Mouse (Mus musculus): Measurements from ENCODE around the gene Izumo2. TPM values are rescaled to one million over a fixed set of nuclear protein-coding genes. Genes with fewer than 3 reads are reported as not detected.
"Not testable (repeated sequence)": the region's sequence is repeated elsewhere in the genome, so short reads cannot be mapped to it uniquely, and the experiment has no call there.

The Izumo2 gene
- total RNA-seq, 2 experiments from 2014 or later, result not detected

DNA sequence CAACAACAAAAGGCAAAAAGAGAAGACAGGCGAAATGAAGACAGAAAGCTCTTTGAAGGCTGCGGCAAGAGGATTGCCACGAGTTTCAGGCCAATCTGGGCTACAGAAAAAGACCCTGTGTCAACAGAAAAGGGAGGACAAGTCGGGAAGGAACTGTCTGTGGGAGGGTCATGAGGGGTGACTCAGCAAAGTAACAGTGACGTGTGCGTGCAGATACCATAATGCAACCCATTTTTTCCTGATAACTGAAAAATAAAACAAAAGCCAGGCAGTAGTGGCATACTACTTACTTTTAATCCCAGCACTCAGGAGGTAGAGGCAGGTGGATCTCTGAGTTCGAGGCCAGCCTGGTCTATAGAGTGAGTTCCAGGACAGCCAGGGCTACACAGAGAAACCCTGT lies 10.6 kb upstream of the Izumo2 start:
- DNase-seq, result no peak

DNA sequence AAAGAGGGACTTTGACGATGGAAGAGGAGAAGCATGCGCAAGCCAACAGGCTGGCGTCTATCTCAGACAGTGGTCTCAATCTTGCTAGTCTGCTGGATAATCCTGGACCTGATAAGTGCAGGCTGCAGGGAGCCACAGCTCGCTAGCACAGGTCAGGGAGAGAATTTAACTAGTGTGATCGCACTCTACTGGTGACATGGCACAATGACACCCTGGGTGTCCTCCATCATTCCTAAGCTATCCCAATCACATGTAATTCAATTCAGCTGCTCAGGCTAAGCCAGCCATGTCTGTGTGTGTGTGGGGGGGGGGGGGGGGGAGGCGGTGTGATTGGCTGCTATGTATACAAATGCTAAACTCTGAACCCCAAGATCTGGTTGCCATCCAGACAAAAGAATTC lies 6.6 kb upstream of the Izumo2 start:
- DNase-seq, result no peak

GRCm38 (mm10) chr7:44702985-44703384 lies 5.6 kb upstream of the Izumo2 start:
- DNase-seq, result no peak

GRCm38 (mm10) chr7:44704363-44704762 lies 4.2 kb upstream of the Izumo2 start:
- DNase-seq, result no peak

DNA sequence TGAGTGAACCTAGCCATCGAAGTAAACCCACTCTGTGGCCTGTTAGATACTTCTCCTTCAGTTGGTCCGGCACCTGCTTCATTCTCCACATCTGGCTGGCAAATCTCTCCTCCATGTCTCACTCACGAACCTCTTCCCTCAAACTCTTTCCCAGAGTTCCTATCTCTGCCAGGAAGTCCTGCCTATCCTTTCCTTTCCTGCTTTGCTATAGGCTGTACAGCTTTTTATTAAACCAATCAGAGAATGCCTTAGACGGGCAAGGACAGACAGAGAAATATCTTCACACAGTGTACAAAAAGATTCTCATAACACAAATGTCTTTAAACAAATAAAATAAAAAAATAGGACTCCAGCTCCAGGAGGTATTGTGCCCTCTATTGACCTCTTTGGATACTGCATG lies 3.5 kb upstream of the Izumo2 start:
- DNase-seq, result no peak

GRCm38 (mm10) chr7:44706322-44706721 lies 2.2 kb upstream of the Izumo2 start:
- no peak for DNase-seq

- DNase-seq, result no peak
Measured at GRCm38 (mm10) chr7:44707169-44707675, 1.3 kb upstream of the Izumo2 start.

DNA sequence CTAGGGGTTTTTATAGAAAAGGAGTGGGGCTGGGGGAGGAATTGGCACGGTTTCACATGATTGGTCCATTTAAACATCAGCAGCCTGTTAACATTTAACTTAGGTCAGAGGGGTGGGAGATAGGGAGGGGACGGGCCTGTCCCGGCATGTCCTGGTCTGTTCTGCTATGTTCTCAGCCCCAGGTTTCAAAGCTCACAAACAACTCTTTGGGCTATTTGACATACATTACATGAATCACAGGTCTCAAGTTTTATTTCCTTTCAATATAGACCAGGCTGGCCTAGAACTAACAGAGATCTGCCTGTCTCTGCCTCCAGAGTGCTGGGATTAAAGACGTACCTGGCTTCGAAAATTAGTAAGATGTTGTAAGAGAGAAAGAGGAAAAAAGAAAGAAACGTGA lies 449 bp upstream of the Izumo2 start:
- DNase-seq, result not testable (repeated sequence)

DNA sequence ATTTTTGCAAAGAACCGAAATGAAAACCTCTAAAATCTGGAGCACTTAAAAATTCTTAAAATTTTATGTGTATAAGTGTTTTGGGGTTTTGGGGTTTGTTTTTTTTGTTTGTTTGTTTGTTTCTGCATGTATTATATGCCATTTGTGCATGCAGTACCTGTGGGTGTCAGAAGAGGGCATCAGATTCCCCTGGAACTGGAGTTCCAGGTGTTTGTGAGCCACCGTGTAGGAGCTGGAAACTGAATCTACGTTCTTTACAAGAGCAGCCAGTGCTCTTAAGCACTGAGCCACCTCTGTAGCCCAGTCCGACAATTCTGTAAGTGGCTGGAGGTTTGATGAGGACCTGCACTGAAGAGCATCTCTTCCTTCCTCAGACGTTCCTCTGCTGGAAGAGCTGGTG lies 1.3 kb downstream of the Izumo2 start:
- DNase-seq, result no peak

DNA sequence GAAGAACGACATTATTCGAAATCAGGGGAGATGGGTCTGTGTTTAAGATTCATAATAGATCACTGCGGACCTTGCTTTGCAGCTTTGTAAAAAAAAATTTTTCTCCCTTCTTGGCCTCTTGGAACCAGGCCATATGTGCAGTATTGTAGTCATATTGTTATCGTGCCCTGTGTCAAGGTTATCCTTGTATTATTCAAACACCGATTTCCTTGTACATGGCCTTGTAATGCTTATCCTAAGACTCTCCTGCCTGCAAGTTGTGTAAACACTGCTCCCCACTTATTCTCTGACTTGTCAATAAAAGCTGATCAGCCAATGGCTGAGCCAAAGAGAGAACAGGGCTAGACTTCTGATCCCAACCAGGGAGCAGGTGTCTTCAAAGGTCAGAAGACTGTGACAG lies 13.5 kb downstream of the Izumo2 start:
- no peak for DNase-seq

GRCm38 (mm10) chr7:44724316-44724715 lies 15.8 kb downstream of the Izumo2 start:
- DNase-seq, result no peak

- no peak for DNase-seq
Measured at GRCm38 (mm10) chr7:44726343-44726742, 17.8 kb downstream of the Izumo2 start.

GRCm38 (mm10) chr7:44727151-44727550 lies 18.6 kb downstream of the Izumo2 start:
- no peak for DNase-seq

DNA sequence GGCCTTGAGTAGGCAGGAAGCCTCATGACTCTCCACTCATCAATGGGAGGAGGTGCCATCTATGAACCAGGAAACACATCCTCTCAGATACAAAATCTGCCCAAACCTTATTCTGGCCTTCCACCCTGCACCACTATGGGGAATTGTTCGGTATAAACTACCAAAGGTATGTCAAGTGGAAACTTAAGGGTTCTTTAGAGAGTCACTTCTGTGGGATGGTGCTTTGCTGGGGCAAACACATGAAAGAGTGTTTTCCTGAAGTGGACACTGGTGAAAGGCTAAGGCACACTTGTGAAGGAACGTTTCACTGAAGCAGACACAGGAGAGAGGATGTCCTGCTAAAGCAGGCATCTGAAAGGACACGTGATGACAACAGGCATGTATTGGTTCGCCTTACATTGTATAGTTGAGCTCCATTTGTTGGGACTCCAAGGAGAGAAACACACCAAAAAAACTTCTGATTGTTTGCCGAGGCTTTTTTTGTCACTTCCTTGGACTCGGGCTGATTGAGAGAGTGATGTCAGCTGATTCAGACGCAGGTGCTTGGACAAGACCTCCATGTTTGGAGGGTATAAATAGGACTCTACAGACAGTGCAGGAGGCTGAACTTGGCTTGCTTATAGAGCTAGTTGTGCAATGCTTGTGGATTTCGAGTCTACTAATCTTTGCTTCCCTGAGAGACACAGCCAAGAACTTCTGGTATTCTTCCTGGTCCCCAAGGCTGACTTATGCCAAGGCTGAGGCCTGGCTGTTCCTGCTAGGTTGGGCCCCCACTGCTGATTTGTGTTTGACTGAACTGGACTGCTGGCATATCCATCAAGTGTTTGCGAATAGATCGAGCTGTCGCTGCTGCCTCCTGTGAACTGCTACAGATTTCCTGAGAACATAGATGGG lies 19.8 kb downstream of the Izumo2 start:
- DNase-seq, result no peak

- no peak for DNase-seq
Measured at GRCm38 (mm10) chr7:44733723-44734122, 25.2 kb downstream of the Izumo2 start.

DNA sequence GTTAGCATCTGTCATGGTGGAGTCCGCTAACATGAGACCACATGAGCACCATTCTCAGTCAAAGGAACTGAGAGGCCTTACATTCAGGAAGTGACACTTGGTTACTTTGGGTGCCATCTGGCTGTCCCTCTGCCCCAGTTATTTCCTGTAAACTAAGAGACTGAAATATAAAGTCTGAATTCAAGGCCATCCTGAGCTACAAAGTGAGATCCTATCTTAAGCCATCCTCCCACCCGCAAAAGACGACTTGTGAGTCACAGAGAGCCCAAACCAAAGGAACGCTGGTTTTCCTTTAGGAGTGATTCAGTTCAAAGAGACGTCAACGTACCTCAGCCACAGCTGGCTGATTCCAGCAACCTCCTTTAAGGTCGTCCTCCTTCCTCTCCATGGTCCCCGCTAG lies 32.8 kb downstream of the Izumo2 start:
- no peak for DNase-seq

- DNase-seq, result no peak
Measured at GRCm38 (mm10) chr7:44744270-44744669, 35.7 kb downstream of the Izumo2 start.

- peak; percentile 74 for DNase-seq
Measured at GRCm38 (mm10) chr7:44745076-44745475, 36.5 kb downstream of the Izumo2 start.

DNA sequence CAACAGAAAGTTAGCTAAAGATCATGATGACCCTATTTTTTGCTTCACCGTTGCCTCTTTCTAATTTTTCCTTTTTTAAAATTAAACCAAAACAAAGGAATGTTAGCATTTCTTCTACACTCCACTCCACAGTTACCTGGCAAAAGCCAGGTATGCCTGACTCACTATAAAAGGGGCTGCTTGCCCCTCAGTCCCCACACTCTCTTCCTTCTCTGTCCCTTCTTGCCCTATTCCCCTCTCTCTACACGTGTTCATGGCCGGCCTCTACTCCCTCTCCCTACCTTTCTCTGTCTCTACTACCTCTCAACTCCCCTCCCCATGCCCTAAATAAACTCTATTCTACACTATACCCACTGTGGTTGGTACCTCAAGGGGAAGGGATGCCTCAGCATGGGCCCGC lies 38.6 kb downstream of the Izumo2 start:
- DNase-seq, result no peak

GRCm38 (mm10) chr7:44748101-44749044 lies 39.8 kb downstream of the Izumo2 start, which contains the start of gene Vrk3:
Gene Vrk3, plus strand, starts transcription at chr7:44748413.
- DNase-seq, result peak; percentile 90

DNA sequence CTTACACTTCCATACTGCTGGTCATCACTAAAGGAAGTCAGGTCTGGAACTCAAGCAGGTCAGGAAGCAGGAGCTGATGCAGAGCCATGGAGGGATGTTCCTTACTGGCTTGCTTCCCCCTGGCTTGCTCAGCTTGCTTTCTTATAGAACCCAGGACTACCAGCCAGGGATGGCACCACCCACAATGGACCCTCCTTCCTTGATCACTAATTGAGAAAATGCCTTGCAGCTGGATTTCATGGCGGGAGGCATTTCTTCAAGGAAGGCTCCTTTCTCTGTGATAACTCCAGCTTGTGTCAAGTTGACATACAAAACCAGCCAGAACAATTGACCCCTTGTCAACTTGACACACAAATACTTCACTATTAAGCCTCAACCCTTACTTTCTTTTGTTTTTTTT lies 42.4 kb downstream of the Izumo2 start, which contains the start of gene Zfp473:
Zfp473 (minus strand) TSS at position 101 of the 400 bp plus-strand sequence.
- not testable (repeated sequence) for DNase-seq

GRCm38 (mm10) chr7:44757164-44757563 lies 48.6 kb downstream of the Izumo2 start:
- no peak for DNase-seq

GRCm38 (mm10) chr7:44760366-44760765 lies 51.8 kb downstream of the Izumo2 start:
- no peak for DNase-seq
